Mouse (Mus musculus) left cerebral cortex, postnatal 10 days (tissue): ENCODE results near the gene Mtus2. TPM values are rescaled to one million over a fixed set of nuclear protein-coding genes. Genes with fewer than 3 reads are reported as not detected.
A peak's percentile ranks its signal among the peaks of the same experiment; 100 is the strongest.

Experiments
- DNase-seq, 2 experiments: peaks; one replicate each; pipeline ENCODE4 v3.0.0; 2021 to 2022; ENCODE audit warnings: low spot score in 2 of 2, mixed read lengths in 1 of 2; ENCODE audit errors: extremely low spot score in 1 of 2
- intact Hi-C: fragments of 180-260 bp; cut with DNase I; formaldehyde crosslinking; loops from one replicate; pipeline ENCODE4 v1.15.1; 2025
- total RNA-seq, 2 experiments: library from RNA; stranded (reverse); gene quantifications; 2 replicates each; pipeline ENCODE4 v1.2.3; 2021

Gene Mtus2
- total RNA-seq, 2 experiments from 2014 or later, result 43.2 to 44.3 TPM

GRCm38 (mm10) chr5:147955671-147956070 lies 1.4 kb upstream of the Mtus2 start:
- intact Hi-C loops, result loop anchor here (5.0 kb wide), 1 partner anchor 287 kb away; no protein-coding TSS in a partner anchor
- DNase-seq, result peak in 1 of 2 experiments; percentile 51

GRCm38 (mm10) chr5:147956421-147956820 lies 699 bp upstream of the Mtus2 start:
- no peak for DNase-seq
- intact Hi-C loops, result loop anchor here (5.0 kb wide), 1 partner anchor 286 kb away; no protein-coding TSS in a partner anchor

GRCm38 (mm10) chr5:147957592-147958271 lies 612 bp downstream of the Mtus2 start:
- intact Hi-C loops, result loop anchor here (5.0 kb wide), 1 partner anchor 285 kb away; no protein-coding TSS in a partner anchor
- DNase-seq, result peak; percentile 77 to 80

- intact Hi-C loops, result loop anchor here (5.0 kb wide), 1 partner anchor 284 kb away; no protein-coding TSS in a partner anchor
- DNase-seq, result no peak
These were observed 1.4 kb downstream of the Mtus2 start for GRCm38 (mm10) chr5:147958552-147958951.

GRCm38 (mm10) chr5:147959088-147959487 lies 2.0 kb downstream of the Mtus2 start:
- no peak for DNase-seq
- intact Hi-C loops, result loop anchor here (5.0 kb wide), 1 partner anchor 283 kb away; no protein-coding TSS in a partner anchor

- intact Hi-C loops, result no loop called here
- no peak for DNase-seq
These were observed 3.7 kb downstream of the Mtus2 start for GRCm38 (mm10) chr5:147960793-147961192.

GRCm38 (mm10) chr5:147963820-147964580 lies 6.9 kb downstream of the Mtus2 start:
- no peak for DNase-seq
- intact Hi-C loops, result no loop called here

- intact Hi-C loops, result no loop called here
- DNase-seq, result no peak
These were observed 7.7 kb downstream of the Mtus2 start for GRCm38 (mm10) chr5:147964776-147965175.

GRCm38 (mm10) chr5:147966646-147967045 lies 9.5 kb downstream of the Mtus2 start:
- intact Hi-C loops, result no loop called here
- DNase-seq, result no peak

- intact Hi-C loops, result no loop called here
- DNase-seq, result no peak
These were observed 12.4 kb downstream of the Mtus2 start for GRCm38 (mm10) chr5:147969566-147969965.

GRCm38 (mm10) chr5:147976001-147976400 lies 18.9 kb downstream of the Mtus2 start:
- intact Hi-C loops, result no loop called here
- DNase-seq, result no peak

- no peak for DNase-seq
- intact Hi-C loops, result no loop called here
These were observed 23.5 kb downstream of the Mtus2 start for GRCm38 (mm10) chr5:147980606-147981005.

GRCm38 (mm10) chr5:147990289-147990688 lies 33.2 kb downstream of the Mtus2 start:
- no peak for DNase-seq
- intact Hi-C loops, result no loop called here

- no peak for DNase-seq
- intact Hi-C loops, result no loop called here
These were observed 33.7 kb downstream of the Mtus2 start for GRCm38 (mm10) chr5:147990775-147991174.

GRCm38 (mm10) chr5:147992581-147993378 lies 35.7 kb downstream of the Mtus2 start:
- intact Hi-C loops, result no loop called here
- peak in 1 of 2 experiments; percentile 76 for DNase-seq

GRCm38 (mm10) chr5:148005263-148005662 lies 48.1 kb downstream of the Mtus2 start:
- no peak for DNase-seq
- intact Hi-C loops, result no loop called here

- DNase-seq, result no peak
- intact Hi-C loops, result no loop called here
These were observed 55.0 kb downstream of the Mtus2 start for GRCm38 (mm10) chr5:148012156-148012555.

GRCm38 (mm10) chr5:148014133-148014854 lies 57.2 kb downstream of the Mtus2 start:
- no peak for DNase-seq
- intact Hi-C loops, result no loop called here

GRCm38 (mm10) chr5:148015383-148015782 lies 58.3 kb downstream of the Mtus2 start:
- no peak for DNase-seq
- intact Hi-C loops, result no loop called here
